Mouse (Mus musculus) testis, postnatal 10 days (tissue): ENCODE data around the gene Stoml3.

Experiments used
- DNase-seq: peaks from one replicate; pipeline ENCODE4 v3.0.0; 2021; ENCODE audit warnings: low spot score

Stoml3 gene

DNA sequence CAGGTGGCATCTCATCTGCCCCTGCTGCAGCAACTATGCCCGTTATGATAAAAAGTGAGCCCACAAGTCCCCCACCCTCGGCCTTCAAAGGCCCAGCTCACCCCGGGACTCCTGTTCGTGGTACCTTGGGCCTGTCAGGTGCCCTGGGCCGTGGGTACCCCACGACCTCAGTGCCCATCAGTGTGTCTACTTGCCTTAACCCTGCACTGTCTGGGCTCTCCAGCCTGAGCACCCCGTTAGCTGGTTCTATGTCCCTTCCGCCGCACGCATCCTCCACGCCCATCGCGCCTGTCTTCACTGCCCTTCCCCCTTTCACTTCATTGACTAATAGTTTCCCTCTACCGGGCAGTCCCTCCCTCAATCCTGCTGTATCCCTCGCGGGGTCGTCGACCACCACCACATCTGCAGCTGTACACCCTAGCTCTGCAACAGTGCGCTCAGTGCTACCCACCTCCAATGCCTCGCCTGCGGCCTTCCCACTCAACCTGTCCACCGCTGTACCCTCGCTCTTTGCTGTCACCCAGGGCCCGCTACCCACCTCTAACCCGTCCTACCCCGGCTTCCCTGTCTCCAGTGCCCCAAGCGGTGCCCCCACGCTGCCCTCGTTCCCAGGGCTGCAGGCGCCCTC lies 9.9 kb upstream of the Stoml3 start:
- DNase-seq = no peak

DNA sequence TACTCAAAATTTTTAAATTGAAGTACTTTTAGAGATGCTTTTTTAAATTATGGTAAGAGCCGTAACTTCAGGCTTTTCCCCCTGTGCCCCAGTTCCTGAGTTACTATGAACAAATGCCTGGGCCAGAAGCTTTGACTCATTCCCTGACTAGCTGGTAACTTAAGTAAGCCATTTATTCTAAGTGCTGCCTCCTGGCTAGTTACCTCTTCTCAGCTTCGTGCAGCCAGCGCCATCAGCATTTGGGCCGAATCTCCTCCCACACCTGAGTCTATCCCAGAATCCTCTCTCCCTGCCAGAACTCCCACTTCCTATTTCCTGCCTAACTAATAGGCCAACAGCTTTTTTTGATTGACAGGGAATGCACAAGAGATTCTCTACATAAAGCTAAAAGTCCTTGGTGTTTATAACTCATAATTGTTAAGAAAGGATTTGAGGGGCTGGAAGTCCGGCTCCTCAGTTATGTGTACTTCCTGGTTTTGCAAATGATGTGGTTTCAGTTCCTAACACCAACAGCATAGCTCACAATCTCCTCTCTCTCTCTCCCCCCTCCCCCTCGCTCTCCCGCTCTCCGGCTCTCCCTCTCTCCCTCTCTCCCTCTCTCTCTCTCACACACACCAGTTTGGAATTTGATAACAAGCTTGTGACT lies 4.9 kb upstream of the Stoml3 start:
- DNase-seq = no peak

DNA sequence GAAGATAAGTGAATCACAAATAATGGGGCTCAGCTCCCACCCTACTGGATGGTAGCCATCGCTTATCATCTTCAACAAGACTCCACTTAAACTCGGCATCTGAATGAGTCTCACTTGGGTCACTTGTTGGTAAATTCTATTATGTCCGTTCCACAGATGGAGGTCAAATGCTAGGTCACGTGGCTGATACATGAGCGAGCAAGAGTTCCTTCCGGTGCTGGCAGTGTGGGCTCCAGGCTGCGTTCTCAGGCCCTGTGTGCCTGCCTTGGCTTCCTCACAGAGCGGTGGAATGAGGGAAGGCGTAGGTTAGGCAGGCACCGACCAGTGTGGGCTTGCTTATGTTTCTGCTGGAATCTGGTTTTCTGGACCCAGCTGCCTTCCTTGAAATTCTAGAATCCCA lies 1.9 kb upstream of the Stoml3 start:
- no peak for DNase-seq

DNA sequence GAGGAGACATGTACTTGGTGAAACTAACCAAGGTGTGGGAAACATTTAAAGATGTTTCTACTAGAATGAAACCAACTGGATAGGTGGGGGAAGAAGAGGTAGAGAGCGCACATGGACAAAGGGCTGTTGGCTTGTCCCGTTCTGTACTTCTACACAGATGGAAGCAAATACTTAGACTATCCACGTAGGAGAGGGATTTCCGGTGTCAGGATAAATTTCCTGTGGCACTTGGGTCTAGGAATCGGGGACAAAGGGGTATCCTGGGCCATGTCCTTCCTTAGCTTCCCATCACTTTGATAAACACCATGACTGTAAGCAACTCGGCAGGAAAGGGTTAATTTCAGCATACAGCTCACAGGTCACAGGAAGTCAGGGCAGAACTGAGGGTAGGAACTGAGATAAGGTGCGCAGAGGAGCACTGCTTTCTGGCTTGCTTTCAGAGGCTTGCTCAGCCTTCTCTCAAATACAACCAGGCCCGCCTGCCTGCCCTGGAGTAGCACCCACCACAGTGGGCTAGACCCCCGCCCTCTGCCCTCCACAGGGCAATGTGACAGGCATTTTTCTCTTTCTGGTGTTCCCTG lies 1.4 kb upstream of the Stoml3 start:
- DNase-seq = no peak

DNA sequence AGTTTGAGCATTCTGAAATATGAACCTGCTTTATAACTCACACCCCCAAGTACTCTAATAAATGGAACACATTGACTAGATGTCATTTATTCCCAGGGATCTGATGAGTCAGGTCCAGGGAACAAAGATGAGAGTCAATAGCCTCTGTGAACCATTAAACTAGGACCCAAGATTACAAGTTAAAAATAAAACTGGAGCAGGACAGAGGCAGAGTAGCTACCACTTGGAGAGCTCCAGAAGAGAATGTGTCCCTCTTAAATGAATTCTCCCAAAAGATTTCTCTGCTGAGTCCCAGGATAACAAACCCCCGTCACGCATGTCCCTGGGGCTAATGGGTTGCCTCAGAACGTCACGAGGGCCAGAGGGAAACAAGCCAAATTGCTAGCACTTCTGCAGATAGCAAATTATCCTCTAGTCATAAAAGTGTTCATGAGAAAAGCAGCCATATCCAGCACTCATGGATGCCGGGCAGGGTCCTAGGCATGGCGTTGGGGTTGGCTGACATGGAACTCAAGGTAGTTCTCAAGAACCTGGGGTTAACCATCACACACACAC lies 10.0 kb downstream of the Stoml3 start:
- no peak for DNase-seq

DNA sequence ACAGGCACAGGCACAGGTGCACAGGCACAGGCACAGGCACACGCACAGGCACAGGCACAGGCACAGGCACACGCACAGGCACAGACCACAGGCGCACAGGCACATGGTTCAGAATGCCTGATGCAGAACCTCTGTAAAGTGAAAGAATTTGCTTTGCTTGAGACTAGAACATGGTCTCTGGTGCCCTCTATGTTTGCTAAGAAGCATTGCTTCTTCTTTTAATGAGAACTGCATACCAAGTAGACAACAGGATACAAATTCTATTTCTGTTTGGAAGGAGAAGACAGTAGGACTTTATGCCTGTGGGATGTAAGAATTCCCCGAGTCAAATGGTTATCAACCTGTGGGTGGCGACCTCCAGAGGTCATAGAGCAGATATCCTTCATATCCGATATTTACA lies 14.0 kb downstream of the Stoml3 start:
- DNase-seq = no peak

DNA sequence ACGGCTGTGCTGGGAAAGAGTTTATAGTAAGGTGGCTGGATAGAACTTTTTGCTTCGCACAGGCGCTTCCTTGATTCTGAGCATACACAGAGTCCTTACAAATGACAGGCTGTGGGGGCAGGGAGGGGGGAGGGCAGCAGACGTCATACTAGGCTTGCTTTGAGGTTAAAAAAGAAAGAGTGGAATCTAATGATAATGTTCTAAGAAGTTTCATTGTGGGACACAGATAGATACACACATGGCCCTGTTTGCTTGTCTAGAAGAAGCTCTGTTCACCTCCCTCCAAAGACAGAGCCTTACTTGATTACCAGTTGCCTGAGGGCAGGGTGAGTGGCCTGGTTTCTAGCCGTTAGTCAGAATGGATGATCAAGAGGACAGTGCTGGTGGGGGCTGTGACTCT lies 24.6 kb downstream of the Stoml3 start:
- DNase-seq = no peak

DNA sequence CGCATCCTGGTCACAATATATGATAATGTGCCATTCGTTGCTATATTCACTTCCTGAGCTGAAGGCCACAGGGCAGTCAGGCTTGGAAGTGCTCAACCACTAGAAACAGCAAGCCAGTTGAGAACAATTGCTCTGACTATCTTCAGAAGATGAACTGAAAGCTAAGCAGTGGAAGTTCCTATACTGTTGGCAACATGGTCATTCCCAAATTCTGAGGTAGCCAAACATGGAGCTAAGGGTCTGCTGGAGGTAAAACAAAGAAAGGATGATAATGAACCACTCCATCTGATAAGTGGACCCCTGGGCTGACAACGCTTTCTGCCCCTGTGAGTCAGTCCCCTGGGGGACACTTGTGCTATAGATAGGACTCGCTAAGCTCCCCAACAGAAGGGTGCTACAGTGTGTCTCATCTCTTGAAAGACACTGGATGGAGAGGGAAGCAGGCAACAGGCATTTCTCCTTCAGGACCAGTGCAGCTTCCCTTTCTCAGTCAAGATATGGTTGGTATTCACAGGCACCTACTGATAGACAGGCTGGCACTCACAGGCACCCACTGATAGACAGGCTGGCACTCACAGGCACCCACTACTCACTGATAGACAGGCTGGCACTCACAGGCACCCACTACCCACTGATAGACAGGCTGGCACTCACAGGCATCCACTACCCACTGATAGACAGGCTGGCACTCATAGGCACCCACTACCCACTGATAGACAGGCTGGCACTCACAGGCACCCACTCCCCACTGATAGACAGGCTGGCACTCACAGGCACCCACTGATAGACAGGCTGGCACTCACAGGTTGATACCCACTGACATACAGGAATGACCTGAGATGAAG lies 26.0 kb downstream of the Stoml3 start:
- no peak for DNase-seq

DNA sequence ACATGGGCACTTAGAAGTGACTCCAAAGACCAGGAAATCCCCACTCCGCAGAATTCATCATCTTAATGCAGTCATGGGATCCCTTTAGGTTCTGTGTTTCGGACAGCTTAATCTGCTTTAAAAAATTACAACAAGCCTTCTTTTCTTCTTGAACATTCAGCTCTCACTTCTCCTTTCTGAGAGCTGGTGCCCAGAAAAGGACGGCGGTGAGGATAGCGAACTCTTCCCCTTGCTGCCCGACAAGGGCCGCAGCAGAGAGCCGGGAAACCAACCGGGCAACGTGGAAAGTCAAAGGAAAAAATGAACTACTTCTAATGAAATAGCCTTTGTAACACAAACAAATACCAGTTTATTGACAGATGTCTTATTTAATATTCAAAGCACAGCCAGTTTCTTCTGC lies 34.3 kb downstream of the Stoml3 start:
- DNase-seq = no peak

DNA sequence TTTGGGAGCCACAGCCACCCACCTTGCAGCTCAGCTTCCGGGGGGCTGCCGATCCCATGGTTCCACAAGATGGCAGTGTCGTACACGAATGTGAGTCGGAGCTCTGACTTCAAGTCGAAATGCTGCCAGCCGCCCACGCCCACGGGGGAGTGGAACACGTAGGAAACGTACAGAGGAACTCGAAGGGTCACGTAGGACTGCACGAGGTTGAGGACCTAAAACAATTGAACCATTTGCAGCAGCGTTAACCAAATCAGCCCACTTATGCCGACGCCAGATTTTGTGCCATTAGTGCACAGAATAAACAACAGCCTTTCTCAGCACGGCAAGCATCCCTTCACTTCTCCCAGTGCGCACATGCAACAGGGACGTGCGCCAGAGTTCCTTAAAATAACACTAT lies 37.3 kb downstream of the Stoml3 start:
- DNase-seq = peak; percentile 88

DNA sequence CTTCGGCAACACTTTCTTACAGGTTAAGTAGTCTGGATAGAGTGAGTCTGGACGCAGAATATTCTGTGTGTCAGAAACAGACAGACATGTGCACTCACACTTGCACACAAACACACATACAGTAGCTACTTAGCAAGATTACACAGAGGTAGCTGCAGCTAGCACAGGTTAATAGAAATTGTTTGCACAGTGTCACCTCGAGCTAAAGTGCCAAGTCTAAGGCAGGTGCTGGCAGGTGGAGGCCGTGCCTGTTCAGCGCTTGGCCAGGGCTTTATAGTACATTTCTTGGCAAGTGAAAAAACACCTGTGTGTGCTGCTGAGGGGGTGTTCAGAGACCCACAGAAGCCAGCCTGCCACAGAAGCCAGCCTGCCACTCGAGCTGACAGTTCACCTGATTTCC lies 41.9 kb downstream of the Stoml3 start:
- no peak for DNase-seq

DNA sequence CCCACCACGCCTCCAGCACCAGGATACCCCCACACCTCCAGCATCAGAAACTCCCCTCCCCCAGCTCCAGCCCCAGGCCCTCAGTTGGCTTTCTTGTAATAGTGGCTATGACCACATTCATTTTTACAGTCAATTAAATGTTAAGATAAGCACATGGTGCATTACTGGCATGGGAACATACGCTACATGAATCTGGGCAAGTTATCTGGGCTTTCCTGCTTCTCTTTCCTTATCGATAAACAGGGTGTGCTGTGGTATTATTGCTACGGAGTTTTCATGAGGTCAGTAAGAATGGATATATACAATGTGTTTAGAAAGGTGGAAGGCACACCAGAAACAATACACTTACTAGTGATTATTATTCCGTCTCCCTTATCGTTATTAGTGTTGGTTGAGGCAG lies 43.6 kb downstream of the Stoml3 start:
- DNase-seq = no peak

DNA sequence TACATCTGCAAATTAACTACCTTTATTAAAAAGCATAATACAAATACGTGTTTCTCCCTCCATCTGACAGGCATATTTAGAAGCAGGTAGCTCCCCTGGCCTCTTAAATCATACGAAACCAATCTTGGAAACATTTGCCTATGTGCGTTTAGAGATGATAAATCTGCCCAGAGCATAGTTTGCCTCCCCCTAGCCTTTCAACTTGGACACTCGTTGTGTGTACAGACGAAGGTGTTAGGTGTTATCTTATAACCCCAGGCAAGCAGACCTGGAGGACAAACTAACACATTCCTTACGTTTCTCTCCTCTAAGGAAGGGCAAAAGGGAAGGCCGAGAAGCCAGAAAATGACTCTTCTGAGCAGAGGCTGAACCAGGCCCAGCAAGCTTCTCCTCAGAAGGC lies 64.2 kb downstream of the Stoml3 start:
- no peak for DNase-seq

DNA sequence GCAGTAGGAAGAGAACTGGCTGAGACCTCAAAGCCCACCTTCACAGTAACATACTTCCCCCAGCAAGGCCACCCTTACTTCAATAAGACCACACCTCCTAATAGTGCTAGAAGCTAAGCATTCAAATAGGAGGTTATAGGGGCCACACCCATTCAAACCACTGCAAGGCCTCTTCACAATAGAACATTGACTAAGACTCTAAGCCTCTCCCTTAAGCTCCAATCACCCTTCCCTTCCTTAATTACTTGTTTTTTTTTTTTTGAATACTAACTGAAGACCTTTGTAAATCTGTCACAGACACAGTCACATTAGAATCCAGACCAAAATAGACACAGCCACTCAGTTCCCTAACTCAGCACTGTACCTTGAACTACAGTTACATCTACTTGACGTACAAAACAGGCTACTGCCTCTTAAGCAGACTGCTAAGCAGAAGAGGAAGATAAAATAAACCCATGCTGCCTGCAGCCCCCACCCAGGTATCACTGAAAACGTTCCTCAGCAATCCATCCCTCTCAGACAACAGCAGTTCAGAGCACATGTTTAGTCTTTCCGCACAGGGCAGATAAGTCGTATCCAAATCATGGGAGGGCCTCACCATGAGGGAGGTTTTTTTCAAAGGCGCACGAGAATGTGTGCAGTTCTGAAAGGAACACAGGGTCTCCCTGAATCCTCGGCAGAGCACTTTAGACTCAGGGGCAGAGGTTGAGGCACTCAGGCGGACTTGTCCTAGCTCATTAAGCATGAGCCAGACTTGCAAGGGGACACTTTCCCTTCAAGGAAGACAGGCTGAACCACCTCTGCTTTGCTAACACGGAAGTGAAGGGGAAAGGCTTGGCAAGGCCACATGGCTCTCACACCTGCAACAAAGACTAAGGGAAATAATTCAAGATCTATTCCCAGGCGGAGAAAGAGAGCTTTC lies 66.8 kb downstream of the Stoml3 start:
- DNase-seq = no peak

DNA sequence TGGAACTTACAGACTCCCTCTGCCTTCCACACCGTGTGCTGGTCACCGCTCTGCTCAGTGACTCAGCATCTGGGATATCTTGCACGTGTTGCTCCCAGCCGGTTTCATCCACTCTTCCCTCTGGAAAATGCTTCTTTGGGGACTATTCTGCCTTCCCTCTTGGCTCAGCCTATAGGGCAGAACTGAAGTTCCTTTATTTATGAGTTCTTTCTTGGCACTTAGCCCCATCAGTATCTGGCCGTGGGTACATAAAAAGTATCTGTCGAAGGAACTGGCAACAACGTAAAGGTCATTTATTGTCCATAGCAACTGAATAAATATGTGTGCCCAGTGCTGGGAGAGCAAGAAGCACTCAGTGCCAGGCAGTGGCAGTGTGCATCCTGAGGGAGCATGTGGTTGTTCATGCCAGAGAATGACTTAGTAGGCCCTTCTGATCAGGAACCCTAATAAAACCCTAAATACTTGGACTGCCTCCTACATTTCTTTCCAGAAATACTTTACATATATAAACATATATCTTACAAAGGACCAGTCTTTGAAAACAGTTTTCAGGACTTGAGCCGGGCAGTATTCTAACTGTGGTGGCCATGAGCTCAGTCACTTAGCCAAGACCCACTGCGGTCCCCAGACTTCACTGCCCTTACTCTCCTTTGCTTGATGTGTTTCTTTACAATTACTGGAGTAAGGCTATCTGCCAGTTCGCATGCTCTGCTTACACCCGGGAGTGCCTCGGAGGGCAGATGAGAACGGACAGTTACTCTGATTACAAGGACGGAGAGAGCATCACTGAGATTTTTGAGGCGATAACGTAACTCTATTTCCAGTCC lies 69.1 kb downstream of the Stoml3 start:
- no peak for DNase-seq
